Mouse (Mus musculus): Measurements from ENCODE around the gene Il12b. TPM values are rescaled to one million over a fixed set of nuclear protein-coding genes. Genes with fewer than 3 reads are reported as not detected.

Il12b gene
- polyA plus RNA-seq, 1 experiment: not detected

- no peak for DNase-seq (ENCODE audit: low read depth)
- no peak for TF ChIP-seq POLR2A (IDR thresholded peaks at IDR 0.05; ENCODE audit: borderline replicate concordance, extremely low read depth, insufficient read depth, insufficient read length, poor library complexity, severe bottlenecking)
- peak; percentile 6; the same call in 1 of the 2 replicates for TF ChIP-seq CTCF (IDR thresholded peaks at IDR 0.05; ENCODE audit: borderline replicate concordance, extremely low read depth, insufficient read depth, insufficient read length)
These were observed 12.4 kb downstream of the Il12b start for GRCm38 (mm10) chr11:44412276-44412675.

GRCm38 (mm10) chr11:44413371-44413770 is 13.5 kb downstream of the Il12b start:
- no peak for TF ChIP-seq POLR2A (IDR thresholded peaks at IDR 0.05; ENCODE audit: borderline replicate concordance, extremely low read depth, insufficient read depth, insufficient read length, poor library complexity, severe bottlenecking)
- peak; percentile 54 for DNase-seq (ENCODE audit: low read depth)

- TF ChIP-seq POLR2A (IDR thresholded peaks at IDR 0.05; ENCODE audit: borderline replicate concordance, extremely low read depth, insufficient read depth, insufficient read length, poor library complexity, severe bottlenecking) (no peak), CTCF (IDR thresholded peaks at IDR 0.05; ENCODE audit: borderline replicate concordance, extremely low read depth, insufficient read depth, insufficient read length) (no peak)
- no peak for DNase-seq (ENCODE audit: low read depth)
These were observed 14.7 kb downstream of the Il12b start for GRCm38 (mm10) chr11:44414605-44415004.

- TF ChIP-seq CTCF (IDR thresholded peaks at IDR 0.05; ENCODE audit: borderline replicate concordance, extremely low read depth, insufficient read depth, insufficient read length): no peak
- TF ChIP-seq POLR2A (IDR thresholded peaks at IDR 0.05; ENCODE audit: borderline replicate concordance, extremely low read depth, insufficient read depth, insufficient read length, poor library complexity, severe bottlenecking): no peak
- DNase-seq (ENCODE audit: low read depth): no peak
These were observed 17.5 kb downstream of the Il12b start for GRCm38 (mm10) chr11:44417403-44417802.

GRCm38 (mm10) chr11:44422337-44423111 is 22.7 kb downstream of the Il12b start:
- TF ChIP-seq CTCF (IDR thresholded peaks at IDR 0.05; ENCODE audit: borderline replicate concordance, extremely low read depth, insufficient read depth, insufficient read length) (no peak), POLR2A (IDR thresholded peaks at IDR 0.05; ENCODE audit: borderline replicate concordance, extremely low read depth, insufficient read depth, insufficient read length, poor library complexity, severe bottlenecking) (no peak)
- DNase-seq (ENCODE audit: low read depth): no peak

- no peak for DNase-seq (ENCODE audit: low read depth)
- TF ChIP-seq POLR2A (IDR thresholded peaks at IDR 0.05; ENCODE audit: borderline replicate concordance, extremely low read depth, insufficient read depth, insufficient read length, poor library complexity, severe bottlenecking): no peak
- no peak for TF ChIP-seq CTCF (IDR thresholded peaks at IDR 0.05; ENCODE audit: borderline replicate concordance, extremely low read depth, insufficient read depth, insufficient read length)
These were observed 23.4 kb downstream of the Il12b start for GRCm38 (mm10) chr11:44423261-44423660.

GRCm38 (mm10) chr11:44423955-44424354 is 24.1 kb downstream of the Il12b start:
- DNase-seq (ENCODE audit: low read depth): peak; percentile 61
- TF ChIP-seq CTCF (IDR thresholded peaks at IDR 0.05; ENCODE audit: borderline replicate concordance, extremely low read depth, insufficient read depth, insufficient read length) (no peak), POLR2A (IDR thresholded peaks at IDR 0.05; ENCODE audit: borderline replicate concordance, extremely low read depth, insufficient read depth, insufficient read length, poor library complexity, severe bottlenecking) (no peak)

- DNase-seq (ENCODE audit: low read depth): no peak
- TF ChIP-seq POLR2A (IDR thresholded peaks at IDR 0.05; ENCODE audit: borderline replicate concordance, extremely low read depth, insufficient read depth, insufficient read length, poor library complexity, severe bottlenecking) (no peak), CTCF (IDR thresholded peaks at IDR 0.05; ENCODE audit: borderline replicate concordance, extremely low read depth, insufficient read depth, insufficient read length) (no peak)
These were observed 25.1 kb downstream of the Il12b start for GRCm38 (mm10) chr11:44425006-44425405.

- TF ChIP-seq CTCF (IDR thresholded peaks at IDR 0.05; ENCODE audit: borderline replicate concordance, extremely low read depth, insufficient read depth, insufficient read length) (no peak), POLR2A (IDR thresholded peaks at IDR 0.05; ENCODE audit: borderline replicate concordance, extremely low read depth, insufficient read depth, insufficient read length, poor library complexity, severe bottlenecking) (no peak)
- DNase-seq (ENCODE audit: low read depth): no peak
These were observed 25.8 kb downstream of the Il12b start for GRCm38 (mm10) chr11:44425626-44426025.

- TF ChIP-seq POLR2A (IDR thresholded peaks at IDR 0.05; ENCODE audit: borderline replicate concordance, extremely low read depth, insufficient read depth, insufficient read length, poor library complexity, severe bottlenecking) (no peak), CTCF (IDR thresholded peaks at IDR 0.05; ENCODE audit: borderline replicate concordance, extremely low read depth, insufficient read depth, insufficient read length) (no peak)
- DNase-seq (ENCODE audit: low read depth): no peak
These were observed 28.1 kb downstream of the Il12b start for GRCm38 (mm10) chr11:44427951-44428350.

GRCm38 (mm10) chr11:44430036-44430435 is 30.2 kb downstream of the Il12b start:
- DNase-seq (ENCODE audit: low read depth): no peak
- TF ChIP-seq CTCF (IDR thresholded peaks at IDR 0.05; ENCODE audit: borderline replicate concordance, extremely low read depth, insufficient read depth, insufficient read length) (no peak), POLR2A (IDR thresholded peaks at IDR 0.05; ENCODE audit: borderline replicate concordance, extremely low read depth, insufficient read depth, insufficient read length, poor library complexity, severe bottlenecking) (no peak)

GRCm38 (mm10) chr11:44437786-44438185 is 37.9 kb downstream of the Il12b start:
- no peak for DNase-seq (ENCODE audit: low read depth)
- no peak for TF ChIP-seq CTCF (IDR thresholded peaks at IDR 0.05; ENCODE audit: borderline replicate concordance, extremely low read depth, insufficient read depth, insufficient read length)
- TF ChIP-seq POLR2A (IDR thresholded peaks at IDR 0.05; ENCODE audit: borderline replicate concordance, extremely low read depth, insufficient read depth, insufficient read length, poor library complexity, severe bottlenecking): no peak
